Mouse (Mus musculus): ENCODE data around the gene Git2. TPM values are rescaled to one million over a fixed set of nuclear protein-coding genes. Genes with fewer than 3 reads are reported as not detected.

Git2 gene
- polyA plus RNA-seq, 1 experiment from 2014 or later, result 14.8 TPM

DNA sequence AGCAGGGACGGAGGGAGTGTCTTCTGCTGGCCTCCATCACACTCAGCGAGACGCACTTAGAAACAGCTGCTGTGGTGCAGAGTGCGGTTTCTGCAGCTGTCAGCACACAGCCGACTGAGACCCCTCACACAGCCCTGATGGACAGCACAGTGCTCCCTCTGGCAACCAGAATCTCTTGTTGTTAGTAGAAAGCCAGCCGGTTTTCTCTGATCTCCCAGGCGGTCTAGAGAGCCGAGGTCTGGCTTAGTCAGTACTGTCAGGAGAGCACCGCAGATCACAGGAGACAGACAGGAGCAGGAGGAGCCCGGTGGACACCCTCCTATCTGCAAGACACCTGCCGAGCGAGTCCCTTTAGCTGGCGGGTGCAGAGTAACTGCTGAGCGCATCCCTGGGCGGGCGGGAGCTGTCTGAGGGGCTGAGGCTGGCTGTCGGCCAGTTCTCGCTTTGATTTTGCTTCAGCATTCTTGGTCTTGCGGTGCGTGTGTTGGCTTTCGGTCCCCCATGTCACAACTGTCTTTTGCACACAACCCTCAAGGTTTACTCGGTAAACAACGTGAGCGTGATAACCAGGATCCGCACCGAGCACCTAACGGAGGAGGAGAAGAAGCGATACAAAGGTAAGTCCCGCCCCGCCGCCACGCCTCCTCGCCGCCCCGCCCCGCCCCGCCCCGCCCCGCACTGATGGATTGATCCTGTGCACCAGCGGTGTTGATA is 21.1 kb upstream of the Git2 start:
- ATAC-seq (ENCODE audit: low read depth) (peak; percentile 45), DNase-seq (no peak)
- Histone ChIP-seq H3K27ac (no peak overlapping the region), H3K9ac (no peak overlapping the region), H3K4me1 (replicated peaks) (peaks cover 44% of the 10 kb centered on the region), H3K9me3 (replicated peaks) (no peaks in the 10 kb centered on the region), H3K4me2 (peak overlapping the region; percentile 49), H3K4me3 (replicated peaks) (peak overlapping the region; percentile 39), H3K36me3 (peaks cover 97% of the 10 kb centered on the region), H3K27me3 (no peaks in the 10 kb centered on the region)
- WGBS (ENCODE audit: insufficient replicate concordance), result 64% methylated on average over 40 of the region's 40 CpGs

DNA sequence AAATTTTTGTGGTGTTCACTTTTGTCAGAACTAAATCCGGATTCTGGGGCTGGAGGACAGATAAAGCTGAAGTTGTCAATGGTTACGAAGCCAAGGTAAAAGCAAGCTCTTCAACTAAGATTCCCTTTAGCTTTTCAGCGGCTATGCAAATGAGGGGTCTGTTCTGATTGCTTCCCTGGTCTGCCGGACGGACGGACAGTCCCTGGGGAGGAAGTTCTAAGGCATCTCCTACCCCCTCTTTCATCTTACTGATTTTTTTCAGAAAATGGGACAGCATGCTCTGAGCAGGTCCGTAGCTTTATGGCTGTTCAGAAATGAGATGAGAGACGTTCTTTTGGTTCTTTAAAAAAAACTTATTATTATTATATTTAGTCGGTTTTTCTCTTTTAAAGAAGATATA is 20.3 kb upstream of the Git2 start:
- 79% methylated on average over 9 of the region's 9 CpGs for WGBS (ENCODE audit: insufficient replicate concordance)
- ATAC-seq (ENCODE audit: low read depth), result no peak
- Histone ChIP-seq H3K4me2 (no peak overlapping the region), H3K27me3 (no peaks in the 10 kb centered on the region), H3K4me1 (replicated peaks) (peaks cover 36% of the 10 kb centered on the region), H3K9me3 (replicated peaks) (no peaks in the 10 kb centered on the region), H3K36me3 (peaks cover 97% of the 10 kb centered on the region), H3K4me3 (replicated peaks) (no peak overlapping the region), H3K9ac (no peak overlapping the region), H3K27ac (no peak overlapping the region)
- no peak for DNase-seq

DNA sequence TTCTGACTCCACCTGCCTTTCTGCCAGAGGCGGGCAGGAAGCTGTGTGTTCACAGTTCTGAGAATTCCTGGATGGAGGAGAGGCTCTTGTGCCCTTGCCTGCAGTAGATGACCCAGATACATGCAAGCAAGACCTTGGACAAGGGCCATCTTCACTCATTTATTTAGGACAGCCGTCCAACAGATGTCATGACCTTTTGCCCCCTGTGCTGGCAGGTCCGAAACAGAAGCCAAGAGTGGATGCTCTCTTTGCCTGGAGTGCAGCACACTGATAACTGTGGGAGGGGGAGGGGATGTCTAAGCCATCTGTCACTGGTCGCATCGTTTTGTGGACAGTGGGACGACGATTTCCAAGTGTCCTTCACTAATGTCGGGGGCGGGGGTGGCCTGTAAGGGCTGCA is 19.9 kb upstream of the Git2 start:
- no peak overlapping the region for H3K4me3 ChIP-seq (replicated peaks)
- DNase-seq (no peak), ATAC-seq (ENCODE audit: low read depth) (no peak)
- no peaks in the 10 kb centered on the region for H3K27me3 ChIP-seq
- no peak overlapping the region for H3K27ac ChIP-seq
- peaks cover 32% of the 10 kb centered on the region for H3K4me1 ChIP-seq (replicated peaks)
- WGBS (ENCODE audit: insufficient replicate concordance), result 64% methylated on average over 9 of the region's 9 CpGs
- peaks cover 97% of the 10 kb centered on the region for H3K36me3 ChIP-seq
- no peak overlapping the region for H3K9ac ChIP-seq
- no peak overlapping the region for H3K4me2 ChIP-seq
- H3K9me3 ChIP-seq (replicated peaks), result no peaks in the 10 kb centered on the region

DNA sequence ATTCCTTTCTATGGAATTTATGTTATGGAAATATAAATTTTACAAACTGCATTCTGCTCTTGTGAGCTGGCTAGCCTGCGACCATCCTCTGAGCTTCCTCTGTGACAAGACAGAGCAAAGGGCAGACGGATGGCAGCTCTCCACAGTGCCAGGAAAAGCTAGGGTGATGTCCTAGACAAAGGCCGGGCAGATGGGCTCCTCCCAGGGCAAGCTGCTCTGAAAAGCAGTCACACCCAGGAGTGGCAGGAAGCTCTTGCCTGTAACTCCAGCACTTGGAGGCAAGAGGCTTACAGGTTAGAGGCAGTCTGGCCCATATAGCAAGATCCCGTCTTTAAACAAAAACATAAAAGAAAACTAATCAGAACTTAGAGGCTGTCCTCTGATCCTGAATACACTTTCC is 19.3 kb upstream of the Git2 start:
- WGBS (ENCODE audit: insufficient replicate concordance), result 75% methylated on average over 4 of the region's 4 CpGs
- no peaks in the 10 kb centered on the region for H3K27me3 ChIP-seq
- no peak overlapping the region for H3K4me2 ChIP-seq
- no peak for ATAC-seq (ENCODE audit: low read depth)
- H3K4me1 ChIP-seq (replicated peaks), result peaks cover 32% of the 10 kb centered on the region
- H3K4me3 ChIP-seq (replicated peaks), result no peak overlapping the region
- DNase-seq, result no peak
- H3K27ac ChIP-seq, result no peak overlapping the region
- H3K9ac ChIP-seq, result no peak overlapping the region
- H3K9me3 ChIP-seq (replicated peaks), result no peaks in the 10 kb centered on the region
- peaks cover 95% of the 10 kb centered on the region for H3K36me3 ChIP-seq

DNA sequence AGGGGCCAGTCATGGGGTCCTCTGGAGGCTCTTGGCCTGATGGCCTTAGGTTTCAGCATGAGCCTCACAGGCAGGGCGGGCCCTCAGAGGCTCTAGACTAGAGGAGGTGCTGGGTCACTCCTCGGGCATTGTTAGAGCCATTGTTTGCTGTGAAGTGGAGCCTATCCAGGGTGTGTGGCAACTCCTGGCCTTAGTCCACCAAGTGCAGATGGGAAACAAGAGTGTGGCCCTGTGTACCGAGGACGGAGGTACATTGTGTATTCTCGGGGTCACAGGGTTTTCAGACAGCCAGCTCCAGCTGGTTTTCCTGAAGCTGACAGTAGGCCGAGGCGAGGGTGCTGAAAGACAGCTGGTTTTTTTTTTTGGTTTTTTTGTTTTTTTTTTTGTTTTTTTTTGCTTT is 18.0 kb upstream of the Git2 start:
- Histone ChIP-seq H3K4me3 (replicated peaks) (no peak overlapping the region), H3K4me2 (no peak overlapping the region), H3K9ac (no peak overlapping the region), H3K27ac (no peak overlapping the region), H3K27me3 (no peaks in the 10 kb centered on the region), H3K36me3 (peaks cover 95% of the 10 kb centered on the region), H3K9me3 (replicated peaks) (no peaks in the 10 kb centered on the region), H3K4me1 (replicated peaks) (peaks cover 29% of the 10 kb centered on the region)
- DNase-seq (no peak), ATAC-seq (ENCODE audit: low read depth) (no peak)
- 85% methylated on average over 7 of the region's 7 CpGs for WGBS (ENCODE audit: insufficient replicate concordance)

DNA sequence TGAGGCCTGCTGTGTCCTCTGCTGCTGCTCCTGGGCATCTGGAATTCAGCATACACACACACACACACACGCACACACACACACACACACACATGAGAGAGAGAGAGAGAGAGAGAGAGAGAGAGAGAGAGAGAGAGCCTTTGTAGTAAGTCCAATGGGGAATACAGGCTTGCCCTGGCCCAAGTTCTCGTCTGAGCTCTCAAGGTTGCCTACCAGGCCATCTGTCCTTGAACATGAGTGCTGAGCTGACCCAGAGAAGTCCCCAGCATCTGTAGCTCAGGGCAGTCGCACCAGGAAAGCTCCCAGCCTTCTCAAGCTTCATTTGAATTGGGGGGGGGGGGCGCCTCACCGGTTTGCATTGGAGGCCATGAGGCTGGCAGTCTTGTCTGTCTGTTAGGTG is 9.9 kb upstream of the Git2 start:
- Histone ChIP-seq H3K9me3 (replicated peaks) (no peaks in the 10 kb centered on the region), H3K36me3 (peaks cover 50% of the 10 kb centered on the region), H3K27me3 (no peaks in the 10 kb centered on the region), H3K4me2 (peak overlapping the region; percentile 56), H3K4me3 (replicated peaks) (no peak overlapping the region), H3K4me1 (replicated peaks) (peaks cover 58% of the 10 kb centered on the region), H3K27ac (peak overlapping the region; percentile 81), H3K9ac (peak overlapping the region; percentile 63)
- DNase-seq (no peak), ATAC-seq (ENCODE audit: low read depth) (no peak)
- 36% methylated on average over 5 of the region's 5 CpGs for WGBS (ENCODE audit: insufficient replicate concordance)

DNA sequence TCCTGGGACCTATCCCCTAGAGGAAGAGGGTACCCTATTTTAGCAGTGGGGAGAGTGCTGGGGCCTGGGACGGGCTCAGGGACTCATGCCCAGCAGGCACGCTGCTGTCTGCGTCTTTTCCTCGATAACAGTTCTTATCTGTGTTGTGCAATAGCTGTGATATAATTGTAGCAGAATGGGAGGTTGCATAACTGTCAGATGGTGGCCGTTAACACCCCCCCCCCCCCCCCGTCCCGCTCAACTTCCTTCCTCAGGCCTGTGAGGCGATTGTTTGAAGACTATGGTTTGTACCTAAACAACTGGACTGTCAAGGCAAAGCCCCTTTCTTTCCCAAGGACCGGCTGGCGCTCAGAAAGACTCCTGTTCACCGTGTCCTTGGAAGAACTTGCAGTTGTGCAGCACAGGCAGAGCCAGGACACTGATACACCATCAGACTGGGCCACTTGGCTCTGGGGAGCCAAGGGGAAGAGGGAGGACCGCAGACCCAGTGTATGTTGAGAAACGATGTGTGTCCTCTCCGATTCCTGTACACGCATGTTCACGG is 9.4 kb upstream of the Git2 start:
- Histone ChIP-seq H3K9me3 (replicated peaks) (no peaks in the 10 kb centered on the region), H3K27ac (peak overlapping the region; percentile 81), H3K4me1 (replicated peaks) (peaks cover 63% of the 10 kb centered on the region), H3K9ac (peak overlapping the region; percentile 63), H3K4me2 (peak overlapping the region; percentile 56), H3K4me3 (replicated peaks) (peak overlapping the region; percentile 21; the same call in 1 of the 2 replicates), H3K36me3 (peaks cover 46% of the 10 kb centered on the region), H3K27me3 (no peaks in the 10 kb centered on the region)
- WGBS (ENCODE audit: insufficient replicate concordance), result 13% methylated on average over 16 of the region's 16 CpGs
- ATAC-seq (ENCODE audit: low read depth) (peak; percentile 82), DNase-seq (peak; percentile 57)

DNA sequence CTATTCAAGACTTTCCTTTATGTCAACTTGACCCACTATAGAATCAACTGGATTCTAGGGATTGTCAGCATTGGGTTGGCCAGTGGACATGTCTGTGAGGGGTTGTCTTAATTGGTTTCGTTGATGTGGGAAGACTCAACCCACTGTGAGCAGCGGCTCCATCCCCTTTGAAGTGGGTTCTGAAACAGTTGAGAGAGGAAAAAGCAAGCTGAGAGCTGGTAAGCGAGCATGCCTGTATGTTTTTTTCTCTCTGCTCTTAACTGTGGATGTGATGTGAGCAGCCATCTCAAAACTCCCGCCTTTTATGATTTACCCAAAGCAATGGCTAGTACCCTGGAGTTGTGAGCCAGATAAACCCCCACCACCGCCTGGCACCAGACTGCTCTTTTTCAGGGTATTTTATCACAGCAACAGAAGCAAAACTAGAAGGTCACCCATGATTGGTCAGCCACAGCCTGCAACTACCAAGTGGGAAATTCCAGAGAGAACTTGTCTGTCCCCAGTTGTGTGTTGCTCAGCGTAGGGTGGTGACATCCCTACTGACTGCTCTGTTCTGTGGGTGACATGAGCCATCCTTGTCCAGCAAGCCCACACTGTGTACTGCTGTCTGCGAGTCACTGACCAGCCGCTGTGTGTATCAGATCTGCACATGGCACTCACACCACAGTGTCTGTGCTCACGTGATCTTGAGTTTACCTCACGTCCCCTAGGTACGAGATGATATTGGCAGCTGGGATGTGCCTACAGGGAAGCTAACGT is 8.3 kb upstream of the Git2 start:
- Histone ChIP-seq H3K27me3 (no peaks in the 10 kb centered on the region), H3K4me3 (replicated peaks) (no peak overlapping the region), H3K9ac (no peak overlapping the region), H3K36me3 (peaks cover 35% of the 10 kb centered on the region), H3K27ac (peak overlapping the region; percentile 35), H3K4me2 (peak overlapping the region; percentile 20; the same call in 1 of the 2 replicates), H3K9me3 (replicated peaks) (no peaks in the 10 kb centered on the region), H3K4me1 (replicated peaks) (peaks cover 74% of the 10 kb centered on the region)
- DNase-seq, result no peak
- ATAC-seq (ENCODE audit: low read depth), result peak; percentile 24; the same call in 1 of the 2 replicates
- 36% methylated on average over 12 of the region's 12 CpGs for WGBS (ENCODE audit: insufficient replicate concordance)

DNA sequence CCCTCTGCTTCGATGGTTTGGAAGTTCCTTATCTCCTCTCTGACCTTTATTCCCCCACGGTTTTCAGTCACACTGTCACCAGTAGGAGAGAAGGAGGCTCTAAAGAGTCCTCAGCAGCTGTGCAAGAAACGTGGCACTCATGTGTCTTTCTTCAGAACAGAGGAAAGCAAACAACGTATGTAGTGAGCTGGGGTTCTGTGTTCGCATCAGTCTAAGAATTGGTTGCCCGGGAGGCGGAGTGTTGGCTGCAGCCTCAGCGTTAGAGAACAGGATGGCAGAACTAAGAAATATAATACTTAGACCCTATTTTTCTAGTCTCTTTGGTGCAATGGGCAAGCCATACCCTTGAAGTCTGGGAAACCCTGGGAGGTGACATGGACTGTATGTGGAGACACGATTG is 7.7 kb upstream of the Git2 start:
- peak overlapping the region; percentile 35 for H3K27ac ChIP-seq
- H3K4me2 ChIP-seq, result peak overlapping the region; percentile 21; the same call in 1 of the 2 replicates
- peaks cover 29% of the 10 kb centered on the region for H3K36me3 ChIP-seq
- ATAC-seq (ENCODE audit: low read depth) (no peak), DNase-seq (no peak)
- no peak overlapping the region for H3K4me3 ChIP-seq (replicated peaks)
- peak overlapping the region; percentile 14; the same call in 1 of the 2 replicates for H3K9ac ChIP-seq
- no peaks in the 10 kb centered on the region for H3K27me3 ChIP-seq
- WGBS (ENCODE audit: insufficient replicate concordance), result 45% methylated on average over 9 of the region's 9 CpGs
- no peaks in the 10 kb centered on the region for H3K9me3 ChIP-seq (replicated peaks)
- peaks cover 80% of the 10 kb centered on the region for H3K4me1 ChIP-seq (replicated peaks)

DNA sequence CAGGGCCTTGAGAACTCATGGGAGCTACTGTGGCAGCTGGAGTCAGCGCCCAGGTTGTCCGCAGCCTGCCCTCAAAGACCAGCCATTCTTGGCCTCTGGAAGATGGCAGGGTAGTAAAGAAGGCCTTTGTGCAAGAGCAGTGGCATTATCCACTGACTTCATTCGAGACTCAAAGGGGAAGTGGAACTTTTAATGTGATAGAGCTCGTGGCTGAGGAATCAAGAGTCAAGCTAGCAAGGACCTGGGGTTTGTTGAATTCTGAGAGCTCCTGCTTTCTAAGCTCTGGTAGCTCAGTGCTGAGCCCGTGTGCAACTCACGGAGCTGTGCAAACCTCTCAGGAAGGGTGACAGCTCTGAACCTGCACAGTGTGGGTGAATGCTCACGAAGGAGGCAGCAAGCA is 5.6 kb upstream of the Git2 start:
- no peak for DNase-seq
- Histone ChIP-seq H3K27ac (0 out of 2 replicates have a peak overlapping the region, but pooled peaks have one; percentile 8), H3K36me3 (peaks cover 8% of the 10 kb centered on the region), H3K27me3 (no peaks in the 10 kb centered on the region), H3K4me2 (no peak overlapping the region), H3K9ac (no peak overlapping the region), H3K4me1 (replicated peaks) (peaks cover 100% of the 10 kb centered on the region), H3K9me3 (replicated peaks) (no peaks in the 10 kb centered on the region), H3K4me3 (replicated peaks) (no peak overlapping the region)
- 51% methylated on average over 7 of the region's 7 CpGs for WGBS (ENCODE audit: insufficient replicate concordance)
- no peak for ATAC-seq (ENCODE audit: low read depth)

DNA sequence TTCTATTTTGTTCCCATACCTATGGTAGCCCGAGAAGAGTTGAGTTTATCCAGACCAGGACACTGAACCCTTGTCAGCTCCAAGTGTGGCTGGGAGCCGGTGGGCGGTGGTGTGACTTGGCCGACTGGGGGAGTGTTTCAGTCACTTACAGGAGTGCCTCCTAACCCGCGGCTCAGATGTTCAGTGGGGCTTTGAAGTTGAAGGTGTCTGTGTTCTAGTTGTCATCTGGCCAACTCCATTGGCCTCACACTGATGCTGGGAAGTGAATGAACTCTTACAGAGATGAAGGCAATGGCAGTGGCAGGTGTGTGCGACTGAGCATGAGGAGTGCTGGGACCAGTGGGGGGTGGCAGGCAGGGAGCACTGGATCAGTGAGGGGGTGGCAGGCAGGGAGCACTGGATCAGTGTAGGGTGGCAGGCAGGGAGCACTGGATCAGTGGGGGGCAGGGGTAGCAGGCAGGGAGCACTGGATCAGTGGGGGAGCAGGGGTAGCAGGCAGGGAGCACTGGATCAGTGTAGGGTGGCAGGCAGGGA is 4.7 kb upstream of the Git2 start:
- Histone ChIP-seq H3K4me1 (replicated peaks) (peaks cover 97% of the 10 kb centered on the region), H3K27me3 (no peaks in the 10 kb centered on the region), H3K36me3 (no peaks in the 10 kb centered on the region; the same call in 1 of the 2 replicates), H3K4me2 (no peak overlapping the region), H3K9ac (peak overlapping the region; percentile 13; the same call in 1 of the 2 replicates), H3K9me3 (replicated peaks) (no peaks in the 10 kb centered on the region), H3K27ac (no peak overlapping the region; the same call in 1 of the 2 replicates), H3K4me3 (replicated peaks) (no peak overlapping the region)
- ATAC-seq (ENCODE audit: low read depth) (no peak), DNase-seq (no peak)
- WGBS (ENCODE audit: insufficient replicate concordance), result 64% methylated on average over 7 of the region's 7 CpGs
